Mouse (Mus musculus): ENCODE measurements around the gene Ptprd.

DNA sequence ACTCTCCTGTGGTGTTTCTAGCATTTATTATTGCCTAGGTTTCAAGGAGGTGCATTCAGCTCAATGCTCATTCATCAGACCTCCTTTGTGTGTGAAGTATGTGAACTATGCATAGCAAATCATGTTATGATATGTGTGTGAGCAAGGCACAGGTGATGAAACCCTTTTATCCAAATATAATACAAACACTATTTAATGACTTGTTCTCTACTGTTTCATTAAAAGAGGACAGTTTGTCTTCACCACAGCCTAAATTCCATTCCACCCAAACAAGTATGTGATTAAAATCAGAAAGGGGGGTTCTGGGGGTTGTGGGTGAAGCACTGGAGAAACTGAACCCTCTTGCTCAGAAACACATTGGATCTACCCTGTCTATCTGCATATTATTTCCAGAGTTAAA lies 1752.1 kb downstream of the Ptprd start:
- TF ChIP-seq CTCF (conservative IDR thresholded peaks at IDR 0.05; ENCODE audit: low read length) = no peak
- TF ChIP-seq NANOG (IDR thresholded peaks at IDR 0.05; ENCODE audit: borderline replicate concordance, low read length) = no peak
- no peak for TF ChIP-seq POU5F1 (IDR thresholded peaks at IDR 0.05; ENCODE audit: borderline replicate concordance, low read length)
